Mouse (Mus musculus): Measurements from ENCODE around the gene Adgrv1.
A peak's percentile ranks its signal among the peaks of the same experiment; 100 is the strongest.
"Not testable (repeated sequence)": the region's sequence is repeated elsewhere in the genome, so short reads cannot be mapped to it uniquely, and the experiment has no call there.

Adgrv1 gene

DNA sequence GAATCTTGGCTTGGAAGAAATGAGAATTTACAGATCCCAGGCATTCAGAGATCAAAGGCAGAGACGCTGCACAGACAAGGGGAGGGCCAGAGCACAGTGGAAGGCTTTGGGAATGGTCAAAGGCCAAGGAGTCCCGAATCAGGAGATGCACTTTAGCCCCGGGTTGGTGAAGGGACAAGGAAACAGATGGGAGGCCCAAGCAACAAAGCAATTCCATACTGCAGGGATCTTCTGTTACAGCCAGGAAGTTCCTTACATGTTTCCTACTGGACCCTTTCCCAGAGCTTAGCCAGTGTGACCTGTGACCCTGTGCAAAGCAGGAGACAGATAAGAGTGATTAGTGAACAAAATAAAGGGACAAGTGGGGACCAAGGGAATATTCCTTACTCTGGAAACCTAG is 300.9 kb downstream of the Adgrv1 start:
- DNase-seq (ENCODE audit: low read depth, low spot score) = no peak

DNA sequence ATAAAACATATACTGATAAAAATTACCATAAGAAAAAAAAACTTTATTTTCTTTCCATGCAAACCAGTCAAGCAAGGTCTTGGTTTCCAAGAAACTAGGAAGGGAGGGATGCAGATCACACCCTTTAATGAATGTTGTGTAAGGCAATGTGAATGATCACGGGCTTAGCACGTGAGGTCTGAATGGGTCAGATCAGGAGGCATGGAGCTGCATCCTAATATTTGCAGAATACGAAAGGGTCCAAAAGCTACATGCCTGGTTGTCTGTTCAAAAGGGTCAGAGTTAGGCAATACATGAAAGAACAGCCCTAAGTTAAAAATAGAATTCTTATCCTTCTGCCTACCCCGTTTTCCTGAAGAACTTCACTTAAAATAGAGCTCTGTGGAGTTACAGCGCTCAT is 303.2 kb downstream of the Adgrv1 start:
- DNase-seq (ENCODE audit: low read depth, low spot score) = no peak

DNA sequence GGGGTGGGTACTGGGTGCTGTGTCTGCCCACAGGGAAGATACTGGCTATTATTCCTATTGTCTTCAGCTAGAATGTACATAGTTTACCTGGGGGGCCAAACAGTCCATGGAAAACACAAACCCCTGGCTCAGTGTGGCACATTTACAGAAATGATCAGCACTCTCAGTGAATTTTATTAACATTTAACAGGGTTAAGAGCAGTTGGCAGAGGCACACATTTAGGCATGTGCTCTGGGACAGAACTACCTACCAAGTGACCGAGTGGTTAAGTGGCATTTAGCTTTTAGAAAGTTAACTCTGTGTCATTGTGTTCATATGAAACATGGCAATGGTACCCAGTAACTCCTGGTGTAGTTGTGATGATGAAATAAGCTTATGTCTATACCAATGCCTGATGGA is 304.8 kb downstream of the Adgrv1 start:
- no peak for DNase-seq (ENCODE audit: low read depth, low spot score)

DNA sequence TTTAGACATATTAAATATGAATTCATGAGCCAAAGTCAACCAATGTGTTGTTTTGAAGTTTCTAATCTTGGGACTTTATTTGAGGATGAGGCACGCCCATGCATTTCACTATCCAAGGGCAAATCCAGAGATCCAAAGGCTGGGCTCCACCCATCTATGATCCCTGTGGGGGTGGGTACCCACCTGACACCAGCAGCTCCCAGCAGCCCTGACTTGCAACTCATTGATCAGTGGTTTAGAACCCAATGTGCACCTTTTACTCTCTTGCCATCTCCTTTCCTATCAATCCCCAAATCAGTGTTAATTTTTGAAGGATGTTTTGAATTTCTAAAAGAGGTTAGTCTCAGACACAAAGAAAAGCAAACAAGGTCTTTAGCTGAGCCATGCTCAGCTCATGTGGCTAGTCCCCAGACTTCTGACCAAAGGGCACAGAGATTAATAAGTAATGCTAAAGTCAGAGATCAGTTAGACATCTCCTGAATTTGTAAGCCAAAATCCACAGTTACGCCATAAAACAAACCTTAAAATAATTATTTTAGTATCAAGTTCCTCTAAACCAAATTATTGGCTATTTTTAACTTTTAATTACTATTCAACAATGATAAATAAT is 307.2 kb downstream of the Adgrv1 start:
- no peak for DNase-seq (ENCODE audit: low read depth, low spot score)

DNA sequence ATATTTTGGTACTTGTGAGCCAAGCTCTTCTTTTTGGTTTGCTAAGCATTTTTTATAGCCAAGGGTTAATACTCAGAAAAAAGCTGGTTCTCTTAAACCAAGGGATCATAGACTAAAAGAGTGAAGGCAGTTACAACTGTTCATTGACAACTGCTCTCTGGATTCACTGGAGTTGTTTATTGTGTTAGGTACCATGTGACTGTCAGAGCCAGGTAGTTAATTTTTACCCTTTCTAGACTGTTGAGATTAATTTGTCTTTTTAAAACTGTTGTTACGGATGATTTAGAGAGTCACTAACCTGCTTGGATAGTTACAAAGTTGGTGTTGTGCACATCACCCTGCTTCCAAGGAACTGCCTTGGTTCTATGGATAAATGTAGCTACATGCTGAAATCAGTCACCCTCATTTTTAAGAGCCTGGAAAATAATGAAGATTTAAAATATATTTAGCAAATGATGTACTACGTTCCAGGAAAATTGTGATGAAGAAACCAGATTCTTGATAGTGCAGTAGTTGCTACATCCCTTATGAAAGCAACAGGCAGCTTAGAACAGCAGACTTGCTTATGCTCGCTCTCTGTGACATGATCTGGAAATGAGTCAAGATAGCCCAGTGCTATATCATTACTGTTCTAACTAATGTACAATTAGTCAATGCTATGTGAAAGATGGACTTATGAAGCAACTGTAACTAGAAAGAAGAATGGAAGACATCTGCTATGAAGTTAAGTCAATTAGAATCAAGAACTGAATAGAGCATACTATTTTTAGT is 309.2 kb downstream of the Adgrv1 start:
- DNase-seq (ENCODE audit: low read depth, low spot score) = no peak

DNA sequence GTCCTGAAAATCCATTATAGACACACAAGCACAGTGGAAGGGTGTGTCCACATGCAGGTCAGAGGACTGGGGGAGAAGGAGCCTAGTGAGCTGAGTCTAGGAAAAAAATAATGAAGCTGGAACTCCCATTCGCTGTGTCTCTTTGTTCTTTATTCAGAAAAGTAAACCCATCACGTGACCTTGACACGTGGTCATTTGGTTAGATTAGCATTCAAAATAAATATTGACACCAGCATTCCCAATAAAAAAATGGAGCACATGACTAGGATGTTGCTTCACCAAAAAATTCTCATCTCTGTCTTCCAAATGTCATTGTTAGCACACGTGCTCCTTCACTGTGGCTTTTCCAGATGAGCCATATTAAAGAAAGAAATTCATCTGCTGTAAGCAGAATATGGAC is 316.4 kb downstream of the Adgrv1 start:
- no peak for DNase-seq (ENCODE audit: low read depth, low spot score)

DNA sequence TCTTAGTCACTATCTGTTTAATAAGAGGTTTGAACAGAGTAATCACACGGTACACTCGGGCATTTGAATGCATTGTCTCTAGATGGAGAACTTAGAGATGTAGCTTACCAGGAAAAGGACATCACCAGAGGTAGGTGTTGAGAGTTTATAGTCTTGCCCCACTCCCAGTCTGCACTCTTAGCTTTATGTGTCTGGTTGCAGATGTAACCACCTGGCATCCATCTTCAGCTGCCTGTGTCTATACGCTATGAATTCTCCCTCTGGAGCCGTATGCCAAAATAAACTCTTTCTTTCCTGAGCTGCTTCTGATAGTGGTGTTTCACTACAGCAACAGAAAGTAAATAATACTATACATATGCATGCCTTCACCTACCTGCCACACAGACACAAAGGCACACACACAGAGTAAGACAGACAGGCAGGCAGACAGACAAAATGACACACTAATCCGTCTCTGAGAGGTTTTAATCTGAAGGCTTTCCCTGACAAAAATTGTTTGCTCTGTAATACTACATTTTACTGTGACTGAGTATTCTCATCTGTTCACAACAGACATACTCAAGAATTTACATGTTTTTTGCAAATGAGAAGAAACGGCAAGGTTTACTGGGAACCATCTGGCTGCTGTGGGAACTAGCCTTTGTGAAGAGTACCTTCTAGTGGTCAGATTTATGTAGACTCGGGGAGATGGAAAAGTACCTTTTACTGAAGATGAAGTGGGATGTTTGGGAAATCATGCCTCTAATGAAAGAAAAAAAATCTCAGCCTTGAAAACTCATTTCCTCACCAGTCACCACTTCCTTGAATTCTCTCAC is 318.4 kb downstream of the Adgrv1 start:
- DNase-seq (ENCODE audit: low read depth, low spot score) = peak; percentile 40

DNA sequence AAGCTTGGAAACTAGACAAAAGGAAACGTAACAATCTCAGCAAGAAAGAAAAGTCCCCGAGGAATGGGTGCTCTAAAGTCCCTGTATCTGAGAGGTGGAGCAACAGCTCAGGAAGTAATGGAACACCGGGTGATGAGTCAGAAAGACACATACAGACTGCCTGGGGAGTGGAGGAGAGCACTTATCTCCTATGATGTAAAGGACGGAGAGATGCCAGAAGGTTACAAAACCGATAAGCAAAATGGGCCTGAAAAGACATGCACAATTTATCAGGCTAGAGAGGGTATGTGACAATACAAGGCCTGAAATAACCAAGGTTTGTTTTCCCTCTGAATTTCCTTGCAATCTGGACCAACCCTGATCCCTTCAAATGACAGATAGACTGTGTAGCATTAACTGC is 320.8 kb downstream of the Adgrv1 start:
- no peak for DNase-seq (ENCODE audit: low read depth, low spot score)

DNA sequence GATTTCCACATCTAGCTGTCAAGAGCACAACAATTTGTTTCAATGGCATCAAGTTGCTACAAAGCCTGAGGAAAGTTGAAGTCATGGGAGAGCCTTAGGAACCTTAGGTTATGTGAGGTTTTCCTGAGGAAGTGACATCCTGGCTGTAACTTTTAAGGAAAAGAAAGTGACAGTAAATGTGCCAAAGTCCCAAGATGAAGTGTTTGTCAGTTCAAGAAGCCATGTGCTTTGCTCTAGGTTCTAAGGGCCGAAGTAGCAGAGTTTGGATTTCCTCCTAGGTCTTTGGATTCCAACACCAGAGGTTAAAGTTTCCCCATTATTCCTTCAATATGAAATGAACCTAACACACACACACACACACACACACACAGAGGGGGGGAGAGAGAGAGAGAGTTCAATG is 332.1 kb downstream of the Adgrv1 start:
- DNase-seq (ENCODE audit: low read depth, low spot score) = no peak

DNA sequence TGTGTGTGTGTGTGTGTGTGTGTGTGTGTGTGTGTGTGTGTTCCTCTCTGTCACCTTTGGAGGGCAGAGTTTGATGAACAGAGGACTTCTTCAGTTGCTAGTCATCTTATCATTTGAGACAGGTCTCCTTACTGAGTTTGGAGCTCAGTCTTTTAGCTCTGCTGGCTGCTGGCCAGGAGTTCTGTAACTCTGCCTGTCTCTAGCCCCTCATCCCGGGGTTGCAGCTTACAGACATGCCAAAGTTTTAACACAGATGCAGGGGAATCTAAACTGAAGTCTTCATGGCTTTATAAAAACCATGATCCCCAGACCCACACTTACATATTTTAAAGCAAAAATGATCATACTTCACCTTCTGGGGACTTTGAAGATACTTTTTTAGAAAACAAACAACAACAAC is 338.8 kb downstream of the Adgrv1 start:
- no peak for DNase-seq (ENCODE audit: low read depth, low spot score)

DNA sequence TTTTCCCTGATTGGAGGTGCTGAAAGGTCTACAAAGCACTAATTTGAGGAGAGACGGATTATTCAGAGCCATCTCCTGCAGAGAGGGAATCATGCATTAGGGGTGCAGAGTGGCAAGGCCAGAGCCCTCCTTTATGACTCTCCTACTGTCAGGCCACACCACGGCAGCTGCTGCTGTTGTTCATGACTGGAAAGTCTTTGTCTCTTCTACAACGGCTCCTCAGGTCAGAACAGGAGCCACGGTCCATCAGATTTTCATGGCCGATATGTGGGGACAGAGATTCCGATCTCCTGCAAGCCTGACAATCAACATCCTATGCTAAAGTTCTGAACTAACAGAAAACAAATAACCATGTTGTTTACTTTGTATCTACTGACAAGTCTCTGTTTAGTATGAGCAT is 350.8 kb downstream of the Adgrv1 start:
- DNase-seq (ENCODE audit: low read depth, low spot score) = no peak

DNA sequence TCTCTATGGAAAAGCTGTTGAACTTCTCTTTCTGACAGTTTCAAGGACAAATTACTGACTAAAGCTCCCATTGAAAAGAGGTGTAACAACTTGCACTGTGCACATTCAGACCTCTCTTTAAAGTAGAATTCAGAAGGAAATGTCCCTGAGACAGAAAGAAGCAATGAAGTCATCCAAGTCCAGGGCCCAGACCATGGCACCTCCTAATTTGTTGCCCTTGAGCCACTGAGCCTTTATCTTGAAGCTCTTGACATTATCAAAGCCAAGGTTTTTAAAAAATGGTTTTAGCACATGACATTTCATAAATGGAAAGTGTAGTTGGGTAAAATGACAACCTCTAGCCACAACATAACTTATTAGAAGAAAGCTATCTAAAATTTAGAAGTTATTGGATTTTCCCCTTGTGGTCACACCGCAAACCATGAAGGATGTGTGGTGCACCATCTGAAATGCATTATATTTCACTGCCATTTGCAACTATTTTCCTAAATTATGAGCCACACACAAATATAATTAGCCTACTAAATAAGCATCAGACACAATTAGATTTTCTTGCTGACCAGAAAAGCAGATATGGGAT is 352.2 kb downstream of the Adgrv1 start:
- DNase-seq (ENCODE audit: low read depth, low spot score) = no peak

DNA sequence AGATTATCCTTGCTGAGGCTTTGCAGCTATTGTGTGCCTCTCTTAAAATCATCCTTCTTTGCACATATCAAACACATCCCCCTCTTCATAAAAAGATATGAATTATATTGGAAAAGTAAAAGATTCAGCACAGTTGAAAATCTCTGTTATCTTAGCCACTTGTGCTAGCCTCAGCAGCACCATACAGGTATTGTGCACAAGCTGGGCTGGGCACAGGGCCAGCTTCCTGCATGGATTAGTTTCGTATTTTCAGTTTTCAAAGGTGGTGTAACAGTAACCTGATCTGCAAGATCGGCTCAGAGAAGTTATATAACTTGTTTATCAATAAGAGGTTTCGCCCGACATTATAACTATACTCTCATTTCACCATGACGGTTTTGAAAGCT is 353.6 kb downstream of the Adgrv1 start:
- DNase-seq (ENCODE audit: low read depth, low spot score) = no peak

DNA sequence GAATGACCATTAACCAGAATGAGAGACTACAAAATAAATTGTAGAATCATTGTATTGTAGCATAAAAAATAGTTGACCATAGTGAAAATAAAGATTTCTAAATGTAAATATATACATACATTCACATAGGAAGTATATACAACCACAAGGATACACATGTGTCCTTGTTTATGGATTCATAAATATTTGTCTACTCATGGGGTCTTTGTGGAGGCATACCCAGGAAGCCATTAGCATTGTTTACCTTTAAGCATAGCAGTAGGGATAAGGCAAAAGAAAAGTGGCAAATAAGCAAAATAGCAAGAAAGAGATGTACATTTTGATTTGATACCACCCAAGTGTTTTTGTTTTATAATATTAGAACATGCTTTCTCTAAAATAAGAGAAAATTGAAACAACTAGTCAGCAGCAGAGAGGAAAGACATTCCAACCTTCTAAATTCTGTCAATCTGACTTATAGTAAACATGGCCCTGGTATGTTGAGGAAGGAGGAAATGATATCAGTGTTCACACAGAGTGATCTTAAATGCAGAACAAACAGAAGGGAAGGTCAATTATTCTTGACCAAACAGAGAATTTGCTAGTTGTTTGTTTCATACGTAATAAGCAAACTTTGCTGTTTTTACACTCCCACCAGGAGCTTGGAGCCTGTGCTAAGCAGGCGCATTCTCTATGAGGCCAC is 354.1 kb downstream of the Adgrv1 start:
- no peak for DNase-seq (ENCODE audit: low read depth, low spot score)

DNA sequence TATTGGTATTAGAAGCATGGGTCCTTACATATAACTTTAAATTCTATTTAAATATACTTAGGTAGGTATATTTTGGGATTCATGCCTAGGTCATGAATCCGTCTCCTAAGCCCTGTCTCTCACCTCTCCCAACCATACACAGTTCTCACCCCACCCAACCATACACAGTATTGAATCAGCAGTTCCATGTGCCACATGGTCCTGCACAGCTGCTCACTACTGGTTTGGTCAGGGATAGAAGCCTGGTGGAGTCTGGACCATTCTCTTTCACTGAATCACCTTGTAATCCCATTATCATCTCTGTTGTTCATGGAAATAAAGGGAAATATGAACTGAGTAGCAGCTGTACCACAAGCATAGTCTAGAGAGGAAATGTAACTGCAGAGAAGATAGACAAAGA is 359.1 kb downstream of the Adgrv1 start:
- no peak for DNase-seq (ENCODE audit: low read depth, low spot score)

DNA sequence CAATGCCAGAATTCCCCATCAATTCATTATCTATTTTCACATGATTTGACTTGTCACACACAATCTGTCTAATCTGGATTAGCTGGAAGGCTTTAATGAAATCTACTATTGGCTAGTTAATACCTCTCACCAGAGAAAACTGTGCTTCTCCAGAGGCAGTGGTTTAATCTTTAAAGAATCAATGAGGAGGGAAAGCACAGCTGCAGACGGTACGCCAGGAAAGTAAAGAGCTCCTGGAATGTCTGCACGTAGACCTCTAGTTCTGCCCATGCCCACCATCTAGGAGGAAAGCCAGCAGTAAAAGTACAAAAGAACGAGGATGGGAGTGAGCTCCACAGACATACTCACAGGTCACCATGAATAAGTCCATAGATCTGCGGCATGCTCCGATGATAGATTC is 362.6 kb downstream of the Adgrv1 start:
- no peak for DNase-seq (ENCODE audit: low read depth, low spot score)

DNA sequence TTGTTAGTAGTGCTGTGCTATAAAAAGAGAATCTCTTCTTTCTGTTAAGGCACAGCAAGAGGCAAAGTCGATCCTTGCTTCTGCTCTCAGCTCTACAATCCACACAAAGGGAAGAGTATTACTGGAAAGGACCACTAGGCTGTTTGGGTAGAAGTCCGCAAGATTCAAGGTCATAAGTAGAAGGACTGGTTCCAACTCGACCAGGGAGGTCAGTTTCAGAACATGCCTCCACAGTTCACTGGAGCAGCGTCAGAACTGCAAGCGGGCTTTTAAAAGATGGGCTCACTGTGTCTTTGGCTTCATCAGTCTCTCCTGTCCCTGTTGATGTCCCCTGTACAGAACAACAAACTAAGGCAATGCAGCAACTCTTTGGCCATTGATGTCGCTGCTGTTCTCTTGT is 363.9 kb downstream of the Adgrv1 start:
- no peak for DNase-seq (ENCODE audit: low read depth, low spot score)

DNA sequence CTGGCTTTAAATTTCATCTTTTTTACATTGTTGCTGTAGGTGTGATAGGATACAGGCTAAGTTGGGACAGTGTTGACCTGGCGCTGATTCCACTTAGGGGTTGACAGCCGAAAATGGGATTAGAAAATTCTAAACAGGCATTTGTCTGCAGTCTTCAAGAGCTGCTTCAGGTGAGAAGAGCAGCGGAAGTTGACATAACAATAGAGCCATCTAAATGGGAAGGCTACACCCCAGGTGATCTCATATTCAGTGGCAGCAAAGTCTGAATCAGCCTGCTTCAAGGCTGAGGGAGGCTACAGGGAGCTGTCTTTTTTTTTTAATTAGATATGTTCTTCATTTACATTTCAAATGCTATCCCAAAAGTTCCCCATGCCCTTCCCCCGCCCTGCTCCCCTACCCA is 365.5 kb downstream of the Adgrv1 start:
- DNase-seq (ENCODE audit: low read depth, low spot score) = not testable (repeated sequence)

DNA sequence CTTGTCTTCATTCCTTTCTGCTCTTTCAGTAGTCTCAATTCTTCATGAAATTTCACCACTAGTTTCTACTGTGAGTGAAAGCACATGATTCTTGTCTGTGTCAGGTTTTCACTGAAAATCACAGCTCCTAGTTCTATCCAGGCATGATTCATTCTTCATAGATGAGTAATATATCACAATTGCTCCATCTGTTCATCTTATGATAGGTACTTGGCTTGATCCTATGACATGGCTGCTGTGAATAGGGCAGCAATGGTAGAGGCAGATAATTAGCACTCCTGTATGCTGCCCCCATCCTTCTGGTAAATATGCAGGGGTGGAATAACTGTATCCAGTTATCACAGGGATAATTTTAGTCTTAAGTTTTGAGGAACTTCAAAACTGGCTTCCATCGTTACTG is 368.5 kb downstream of the Adgrv1 start:
- no peak for DNase-seq (ENCODE audit: low read depth, low spot score)

DNA sequence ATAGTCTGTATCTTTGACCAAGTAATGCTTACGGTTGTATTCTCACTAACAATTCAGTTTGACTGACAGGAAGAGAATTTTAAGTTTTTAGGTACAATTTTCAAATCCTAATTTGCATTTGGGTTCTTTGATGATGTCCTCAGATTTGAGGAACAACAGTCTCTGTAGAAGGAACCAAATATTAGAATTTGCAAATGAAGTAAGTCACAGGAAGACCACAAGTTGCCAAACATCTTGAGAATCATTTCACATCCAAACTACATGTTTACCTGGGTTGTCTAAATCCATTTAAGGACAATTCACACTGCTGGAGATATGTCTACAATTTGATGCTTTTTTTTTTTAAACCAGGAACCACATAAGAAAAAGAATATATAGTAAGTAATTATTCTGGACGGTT is 391.8 kb downstream of the Adgrv1 start:
- no peak for DNase-seq (ENCODE audit: low read depth, low spot score)

DNA sequence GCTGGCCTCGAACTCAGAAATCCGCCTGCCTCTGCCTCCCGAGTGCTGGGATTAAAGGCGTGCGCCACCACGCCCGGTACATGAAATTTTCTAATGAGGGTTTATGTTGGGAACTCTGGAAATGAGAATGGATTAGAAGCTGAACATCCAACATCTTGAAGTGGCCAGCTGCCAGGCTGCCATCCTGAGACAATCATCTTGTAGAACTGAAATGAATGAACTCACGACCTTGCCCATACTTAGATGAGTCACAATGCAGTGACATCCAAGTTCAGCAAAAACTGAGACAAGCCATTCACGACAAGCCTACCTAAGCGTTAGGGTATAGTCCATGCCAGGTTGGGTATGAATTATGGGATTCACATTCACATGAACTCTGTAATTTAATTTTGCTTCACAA is 393.1 kb downstream of the Adgrv1 start:
- DNase-seq (ENCODE audit: low read depth, low spot score) = no peak

DNA sequence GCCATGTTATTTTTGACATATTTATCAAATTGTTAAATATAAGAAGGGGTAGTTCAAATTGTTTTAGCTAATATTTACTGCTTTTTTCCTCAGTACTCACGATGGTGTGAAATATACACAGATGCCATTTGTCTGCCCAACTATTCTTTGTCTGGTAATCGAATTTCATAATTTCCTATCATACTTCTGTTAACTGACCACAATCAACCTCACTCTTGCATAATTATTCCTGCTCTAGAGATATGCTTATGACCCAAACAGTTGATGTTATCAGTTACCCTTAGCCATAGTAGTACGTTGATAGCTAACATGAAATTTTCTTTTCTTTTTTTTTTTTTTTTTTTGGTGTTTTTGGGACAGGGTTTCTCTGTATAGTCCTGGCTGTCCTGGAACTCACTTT is 393.5 kb downstream of the Adgrv1 start:
- DNase-seq (ENCODE audit: low read depth, low spot score) = no peak

Measured in brain, embryonic 18.5 days (tissue).